Mouse (Mus musculus): Measurements from ENCODE around the gene Krt13.
A peak's percentile ranks its signal among the peaks of the same experiment; 100 is the strongest.

The Krt13 gene

DNA sequence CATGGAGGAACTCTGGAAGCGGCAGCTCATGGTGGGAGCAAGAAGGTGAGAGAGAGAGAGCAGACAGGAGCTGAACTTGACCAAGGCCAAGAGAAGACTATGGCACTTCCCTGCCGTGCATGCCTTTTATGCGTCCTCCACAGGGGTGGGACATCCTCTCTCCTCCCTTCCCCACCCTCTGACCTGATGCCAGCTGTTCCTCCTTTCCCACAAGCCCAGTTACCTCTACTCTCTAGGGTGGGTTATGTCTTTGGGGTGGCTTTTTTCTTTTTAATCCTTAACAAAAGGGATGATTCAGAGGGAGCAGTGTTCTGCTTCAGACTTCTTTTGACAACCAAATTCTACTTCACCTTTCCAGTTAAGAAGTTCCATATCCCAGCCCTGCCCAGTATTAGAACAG lies at the start of gene Krt13:
Gene Krt13, minus strand, starts transcription at position 101 of the 400 bp plus-strand sequence.
- DNase-seq, result no peak

DNA sequence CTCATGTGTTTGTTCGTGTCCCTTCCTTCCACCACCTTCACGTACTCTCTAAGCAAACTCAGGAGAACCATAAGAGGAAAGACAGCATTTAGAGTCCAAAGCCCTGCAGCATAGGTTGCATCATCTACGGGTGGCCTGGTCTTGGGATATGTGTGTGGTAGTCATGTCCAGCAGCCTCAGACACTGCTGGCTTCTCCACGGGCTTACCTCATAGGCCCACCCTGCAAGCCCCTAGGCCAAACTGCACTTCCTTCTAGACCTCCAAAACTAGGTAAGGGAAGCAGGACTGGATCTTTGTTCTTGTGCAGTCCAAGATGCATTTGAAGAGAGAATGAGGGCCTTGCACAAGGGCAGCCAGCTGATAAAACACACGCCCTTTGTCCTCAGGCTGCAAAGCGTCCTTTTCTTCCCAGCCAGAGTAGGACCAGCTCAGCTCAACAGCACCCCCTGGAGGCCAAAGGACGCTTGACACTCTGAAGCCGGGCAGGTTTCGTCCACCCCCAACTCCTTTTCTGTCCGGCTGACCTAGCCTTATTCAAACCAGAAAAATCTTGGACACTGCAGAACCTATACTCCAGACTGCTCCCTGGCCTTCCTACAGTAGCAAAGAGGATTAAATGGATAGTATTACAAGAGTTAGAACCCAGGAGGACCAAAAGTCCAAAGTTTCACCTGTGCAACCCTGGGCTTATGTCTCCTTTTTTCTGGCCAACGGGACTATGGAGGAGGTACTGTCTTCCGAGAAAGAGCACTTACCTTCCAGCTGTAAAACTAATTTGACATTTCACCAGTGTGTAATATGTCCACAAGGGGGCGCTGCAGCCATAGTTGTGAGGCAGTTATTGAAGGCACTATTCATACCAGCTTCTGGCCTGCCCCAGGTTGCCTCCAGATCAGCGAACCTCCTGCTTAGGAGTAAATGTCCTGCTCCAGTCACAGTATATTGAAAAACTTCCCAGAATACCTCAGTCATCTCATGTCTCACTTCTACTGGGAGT lies 47.7 kb upstream of the Krt13 start:
- DNase-seq, result peak; percentile 89

DNA sequence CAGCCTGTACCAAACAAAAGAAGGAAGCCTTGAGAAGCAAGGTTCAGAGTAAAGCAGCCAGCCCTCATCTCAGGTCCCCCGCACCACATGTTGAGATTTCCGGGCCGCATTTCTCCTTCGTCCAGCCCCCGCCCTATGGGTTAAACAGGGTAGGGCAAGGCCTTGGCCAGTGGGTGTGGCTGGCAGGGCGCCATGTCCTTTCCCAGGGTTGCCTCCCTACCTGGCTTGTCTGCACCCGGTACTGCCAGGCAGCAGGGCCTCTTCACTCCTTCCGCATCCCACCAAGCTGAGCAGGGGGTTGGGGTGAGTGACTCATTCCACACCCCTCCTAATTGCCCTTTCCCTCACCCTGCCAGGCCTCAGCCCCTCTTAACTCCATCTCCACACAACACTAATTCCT lies 46.7 kb upstream of the Krt13 start:
- DNase-seq, result no peak

DNA sequence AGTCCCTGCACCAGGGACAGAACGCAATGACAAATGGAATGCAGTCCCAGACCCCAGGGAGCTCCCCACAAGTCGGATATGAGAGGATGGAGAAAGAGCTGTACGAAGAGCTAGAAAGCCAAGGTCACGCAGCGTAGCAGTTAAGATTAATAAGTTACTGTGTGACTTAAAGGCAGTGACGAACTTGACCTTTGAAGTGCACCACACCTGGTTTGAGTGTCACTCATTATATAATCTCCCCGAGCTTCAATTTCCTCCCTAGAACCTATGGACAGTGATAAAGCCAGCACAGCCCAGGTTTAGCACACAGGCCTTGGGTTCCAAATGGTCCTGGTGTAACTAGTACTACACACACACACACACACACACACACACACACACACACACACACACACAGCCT lies 43.0 kb upstream of the Krt13 start:
- no peak for DNase-seq

DNA sequence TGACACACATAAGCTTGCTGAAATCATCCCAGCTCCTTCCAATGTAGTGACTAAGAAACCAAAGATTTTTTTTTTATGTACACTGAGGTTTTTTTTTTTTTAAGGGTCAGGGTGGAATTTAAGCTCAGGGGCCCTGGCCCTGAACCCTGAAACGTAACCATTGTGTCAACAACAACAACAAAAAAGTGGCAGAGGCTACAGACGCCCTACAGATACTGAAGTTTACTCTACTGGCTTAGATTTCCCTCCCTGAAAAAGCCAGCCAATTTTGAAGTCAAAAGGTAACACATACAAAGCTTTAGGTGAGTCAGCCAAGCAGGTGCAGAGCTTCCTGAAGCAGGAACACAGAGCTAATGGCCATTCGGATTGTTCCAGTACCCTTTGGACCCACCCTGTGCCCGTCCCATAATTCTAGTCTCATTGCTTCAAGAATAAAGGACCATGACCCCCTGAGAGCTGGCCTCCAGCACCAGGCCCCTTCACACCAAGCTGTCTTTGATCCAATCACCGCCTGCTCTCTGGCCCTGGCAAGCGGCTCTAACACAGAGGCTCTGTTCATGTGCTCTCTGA lies 36.6 kb upstream of the Krt13 start:
- no peak for DNase-seq

DNA sequence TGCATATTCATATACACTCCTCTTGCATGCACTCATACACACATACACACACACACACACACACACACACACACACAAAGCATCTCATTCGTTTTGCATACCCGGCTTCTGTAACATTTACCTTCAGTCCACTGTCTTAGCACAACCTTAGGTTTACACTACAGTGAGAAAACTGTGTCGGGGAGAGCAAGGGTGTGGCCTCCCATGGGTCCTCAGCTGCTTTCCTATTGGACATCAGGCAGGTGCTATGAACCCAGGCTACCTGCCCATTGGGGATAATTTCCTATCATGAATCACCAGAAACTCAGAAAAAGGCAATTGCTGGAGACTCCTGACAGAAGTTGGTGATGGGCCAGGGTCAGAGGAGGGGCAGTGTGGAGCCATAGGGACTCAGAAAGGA lies 36.0 kb upstream of the Krt13 start:
- no peak for DNase-seq

DNA sequence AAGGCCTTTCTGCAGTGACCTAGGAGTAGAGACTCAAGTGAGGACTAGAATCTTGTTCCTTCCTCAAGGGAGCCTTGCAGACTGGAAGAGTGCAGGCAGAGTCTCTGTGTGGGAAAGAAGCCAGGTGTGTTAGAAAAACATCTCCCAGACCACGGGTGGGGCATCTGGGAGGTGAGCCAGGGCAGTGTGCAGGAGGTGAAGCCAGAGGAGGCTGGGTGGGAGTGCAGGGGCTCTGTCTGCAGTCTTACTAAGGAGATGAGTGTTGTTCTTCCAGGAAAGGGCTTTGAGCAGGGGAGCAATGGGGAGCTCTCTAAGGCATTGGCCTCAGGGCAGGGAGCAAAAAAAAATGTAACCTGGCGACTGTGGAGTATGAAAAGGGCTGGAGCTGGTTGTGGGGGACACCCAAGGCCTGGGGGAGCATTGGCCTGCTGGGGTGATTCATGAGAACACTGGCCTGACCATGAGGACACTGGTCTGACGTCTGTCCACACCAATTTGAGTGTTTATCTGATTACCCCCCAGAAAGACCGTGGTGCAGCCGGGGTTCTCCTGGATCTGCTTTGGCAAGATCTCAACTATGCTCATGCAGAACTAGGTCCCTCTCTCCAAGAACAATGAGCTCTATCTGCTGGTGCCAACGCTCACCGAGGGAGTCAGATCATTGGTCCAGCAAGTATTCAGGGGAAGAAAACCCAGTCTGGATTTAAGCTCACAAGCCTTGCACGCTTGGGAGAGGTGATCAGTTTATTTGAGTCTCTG lies 34.3 kb upstream of the Krt13 start:
- no peak for DNase-seq

DNA sequence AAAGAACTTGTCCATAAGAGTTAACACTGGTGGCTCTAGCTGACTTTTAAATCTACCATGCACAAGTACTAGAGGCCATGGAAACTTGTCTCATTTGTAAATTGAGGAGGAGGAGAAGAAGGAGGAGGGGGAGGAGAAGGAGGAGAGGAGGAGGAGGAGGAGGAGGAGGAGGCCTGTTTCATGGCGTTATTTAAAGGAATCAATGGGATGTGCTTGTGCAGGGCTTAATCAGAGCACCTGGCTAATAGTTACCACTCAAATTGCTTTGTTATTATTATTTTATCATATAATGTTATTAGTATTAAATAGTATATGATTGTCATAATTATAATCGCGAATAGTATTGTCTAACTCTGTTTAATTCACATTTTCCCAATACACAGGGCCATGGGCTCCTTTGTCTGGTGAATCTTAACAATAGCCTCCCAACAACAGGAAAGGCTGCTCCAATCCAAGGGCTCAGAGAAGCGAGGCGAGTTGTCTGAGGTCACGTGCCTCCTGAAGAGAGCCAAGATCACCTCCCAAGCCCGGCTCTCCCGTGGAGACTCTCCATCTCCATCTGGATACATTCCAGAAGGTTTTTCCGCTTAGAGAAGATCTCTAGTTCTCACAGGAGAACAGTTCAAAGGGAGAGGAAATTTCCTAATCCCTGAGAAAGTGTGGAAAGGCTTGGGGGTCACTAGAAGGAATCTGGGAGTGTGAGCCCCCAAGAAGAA lies 27.4 kb upstream of the Krt13 start, which contains the start of gene Krt19:
Gene Krt19, minus strand, starts transcription at position 51 of the 716 bp plus-strand sequence.
- DNase-seq, result no peak

DNA sequence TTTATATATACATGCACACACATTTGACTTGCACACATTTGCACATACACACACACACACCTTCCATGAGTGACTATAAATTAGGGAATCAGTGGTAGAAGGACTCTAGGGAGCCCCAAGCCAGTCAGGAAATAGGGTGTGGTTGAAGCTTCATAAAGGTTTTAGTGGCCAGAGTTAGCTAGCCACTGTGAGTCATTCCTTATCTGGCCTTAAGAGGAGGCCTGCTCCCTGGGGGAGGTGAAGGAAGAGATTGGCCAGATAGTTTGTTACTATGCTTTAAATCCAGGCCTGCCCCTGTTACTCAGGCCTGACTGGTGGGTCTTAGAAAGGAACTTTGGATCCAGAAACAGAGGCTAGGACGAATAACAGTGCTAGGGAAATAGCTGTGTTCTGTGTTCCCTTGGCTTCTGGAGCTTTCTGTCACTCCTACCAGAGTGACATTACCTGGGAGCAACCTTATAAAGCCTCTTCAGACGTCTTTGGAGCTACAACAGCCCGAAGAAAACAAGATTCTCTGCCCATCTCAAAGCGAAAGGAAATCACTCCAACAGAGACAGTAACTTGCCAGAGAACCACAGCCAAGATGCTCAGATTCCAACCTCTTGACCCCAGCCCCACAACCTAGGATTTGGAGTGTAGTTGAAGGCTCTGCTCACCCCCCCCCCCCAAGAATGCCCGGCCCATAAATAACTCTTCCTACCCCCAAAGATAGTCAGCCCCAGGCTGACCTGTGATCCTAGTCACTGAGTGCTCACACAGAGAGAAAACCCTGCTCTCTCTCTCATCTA lies 26.4 kb upstream of the Krt13 start:
- DNase-seq, result no peak

DNA sequence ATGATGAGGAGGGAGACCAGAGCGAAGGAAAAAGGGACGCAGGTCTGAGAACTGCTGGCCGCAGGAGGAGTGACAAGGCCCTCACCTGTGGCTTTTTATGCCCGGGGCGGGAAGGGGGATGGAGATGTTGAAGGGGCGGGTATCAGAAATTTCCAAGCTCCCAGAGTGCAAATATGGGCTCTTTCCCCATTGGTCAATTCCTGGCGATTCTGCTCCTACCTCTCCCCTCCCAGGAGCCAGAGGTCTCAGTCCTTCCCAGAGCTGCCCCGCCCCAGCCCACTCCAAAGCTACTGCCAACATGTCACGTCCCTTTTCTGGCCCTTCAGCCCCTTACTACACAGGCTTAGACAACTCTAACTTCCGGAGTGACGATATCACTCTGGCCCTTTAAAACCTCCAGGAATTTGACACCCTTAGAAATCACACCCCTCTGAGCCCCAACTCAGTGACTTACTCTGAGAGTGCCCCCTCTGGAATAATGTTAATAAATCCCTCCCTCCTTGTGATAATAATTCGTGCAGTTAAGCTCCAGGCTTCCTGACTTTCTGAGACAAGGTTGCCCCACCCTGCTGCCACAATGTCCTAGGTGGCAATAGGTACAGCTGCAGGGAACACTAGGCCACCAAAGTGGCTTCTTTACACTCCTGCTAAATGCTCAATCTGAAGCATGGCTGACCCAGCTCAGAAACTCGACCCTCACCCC lies 24.6 kb upstream of the Krt13 start:
- no peak for DNase-seq

DNA sequence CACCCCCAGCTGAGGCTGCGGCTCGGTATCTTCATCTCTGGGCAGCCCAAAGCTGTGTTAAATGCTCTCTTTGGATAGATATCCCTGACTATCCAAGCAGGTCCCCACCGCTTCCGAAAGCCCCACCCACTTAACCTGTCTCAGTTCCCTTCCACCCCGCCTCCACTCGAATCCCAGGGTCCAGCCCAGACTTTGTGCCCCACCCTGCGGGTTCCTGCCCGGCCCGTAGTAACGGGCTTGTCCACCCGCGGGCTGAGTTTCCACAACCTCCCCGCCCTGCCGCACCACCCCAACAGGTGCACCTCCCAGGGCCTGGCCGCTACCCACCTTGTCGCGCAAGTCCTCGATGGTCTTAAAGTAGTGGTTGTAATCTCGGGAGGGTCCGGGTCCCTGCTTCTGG lies 23.7 kb upstream of the Krt13 start:
- DNase-seq, result no peak

DNA sequence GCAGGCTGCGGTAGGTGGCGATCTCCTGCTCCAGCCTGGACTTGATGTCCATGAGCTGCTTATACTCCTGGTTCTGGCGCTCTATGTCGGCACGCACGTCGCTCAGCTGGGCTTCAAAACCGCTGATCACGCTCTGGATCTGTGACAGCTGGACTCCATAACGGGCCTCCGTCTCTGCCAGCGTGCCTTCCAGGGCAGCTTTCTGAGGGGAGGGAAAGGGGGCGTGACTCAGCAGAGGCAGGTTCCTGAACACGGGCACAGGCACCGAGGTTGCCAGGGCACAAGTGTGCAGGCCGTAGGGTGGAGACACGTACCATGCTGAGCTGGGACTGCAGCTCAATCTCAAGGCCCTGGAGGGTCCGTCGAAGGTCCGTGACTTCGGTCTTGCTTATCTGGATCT lies 19.6 kb upstream of the Krt13 start:
- DNase-seq, result no peak

DNA sequence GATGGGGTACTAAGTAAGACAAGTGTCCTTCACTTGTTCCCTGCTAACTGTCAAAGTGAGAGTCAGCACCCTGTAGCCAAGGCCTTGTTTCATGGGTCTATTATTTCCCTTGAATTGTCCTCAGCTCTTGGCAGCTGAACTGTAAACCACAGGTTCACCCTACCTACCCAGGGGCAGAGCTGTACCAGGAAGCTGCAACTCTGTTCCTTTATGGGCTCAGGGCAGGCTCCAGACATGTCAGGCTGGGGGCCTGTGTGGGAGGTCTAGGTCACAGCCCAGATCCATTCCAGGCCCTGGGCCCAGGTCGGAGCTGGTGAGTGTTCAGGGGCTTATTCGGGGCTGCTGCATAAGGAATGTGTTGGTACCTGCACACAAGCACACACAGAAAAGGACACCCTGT lies 18.0 kb upstream of the Krt13 start:
- DNase-seq, result peak; percentile 10

DNA sequence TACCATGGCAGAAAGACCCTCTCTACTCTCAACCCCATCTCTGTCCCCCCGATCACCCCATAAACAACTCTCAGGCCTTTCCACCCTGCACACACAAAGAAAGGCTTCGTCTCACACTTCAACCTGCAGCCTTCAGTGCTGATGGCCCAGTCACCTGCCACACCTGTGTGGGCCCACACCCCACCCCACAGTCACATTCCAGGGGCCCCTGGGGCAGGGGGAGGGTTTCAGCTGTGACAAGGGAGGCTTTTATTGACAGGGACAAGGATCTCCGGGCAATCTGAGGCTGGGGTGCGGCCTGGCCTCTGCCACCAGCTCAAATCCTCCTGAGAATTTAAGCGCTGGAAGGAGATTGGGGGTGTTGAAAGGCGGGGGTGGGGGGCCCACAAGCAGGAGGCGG lies 17.4 kb upstream of the Krt13 start:
- DNase-seq, result no peak

DNA sequence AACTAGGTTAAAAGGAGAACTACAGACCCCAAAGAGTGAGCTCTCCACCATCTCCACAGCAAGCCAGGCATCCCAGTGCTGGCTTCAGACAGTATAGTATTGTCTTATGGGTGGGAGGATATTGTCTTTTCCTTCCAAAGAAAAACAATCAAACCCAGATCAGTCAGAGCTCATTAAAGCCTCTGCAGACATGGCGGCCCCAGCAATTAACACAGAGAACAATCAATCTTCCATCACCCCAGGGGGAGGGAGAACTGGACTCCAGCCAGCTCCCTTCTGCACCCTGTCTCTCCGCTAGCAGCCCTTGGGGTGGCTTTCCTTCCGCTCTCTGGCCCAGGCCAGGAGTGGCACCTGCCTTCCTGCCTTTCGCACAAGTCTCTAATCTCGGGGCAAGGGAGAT lies 16.3 kb upstream of the Krt13 start:
- DNase-seq, result peak; percentile 95

DNA sequence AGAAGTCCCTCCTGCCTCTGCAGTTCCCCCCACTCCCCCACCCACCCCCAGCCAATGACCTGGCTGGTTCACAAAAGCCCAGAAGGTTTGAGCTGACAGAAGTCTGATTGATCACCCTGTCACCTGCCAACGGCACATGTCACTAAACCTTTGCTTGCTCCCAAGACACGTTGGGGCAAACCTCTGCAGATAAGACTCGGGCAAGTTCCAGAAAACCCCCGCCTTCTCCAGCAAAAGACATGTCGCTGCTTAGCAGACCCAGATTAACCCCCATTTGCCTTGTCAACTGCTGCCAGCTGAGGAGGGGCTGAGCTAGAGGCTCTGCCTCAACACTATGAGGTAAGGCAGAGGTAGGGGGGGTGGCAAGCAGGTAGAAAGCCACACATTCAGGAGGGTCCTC lies 15.2 kb upstream of the Krt13 start:
- DNase-seq, result peak; percentile 26

DNA sequence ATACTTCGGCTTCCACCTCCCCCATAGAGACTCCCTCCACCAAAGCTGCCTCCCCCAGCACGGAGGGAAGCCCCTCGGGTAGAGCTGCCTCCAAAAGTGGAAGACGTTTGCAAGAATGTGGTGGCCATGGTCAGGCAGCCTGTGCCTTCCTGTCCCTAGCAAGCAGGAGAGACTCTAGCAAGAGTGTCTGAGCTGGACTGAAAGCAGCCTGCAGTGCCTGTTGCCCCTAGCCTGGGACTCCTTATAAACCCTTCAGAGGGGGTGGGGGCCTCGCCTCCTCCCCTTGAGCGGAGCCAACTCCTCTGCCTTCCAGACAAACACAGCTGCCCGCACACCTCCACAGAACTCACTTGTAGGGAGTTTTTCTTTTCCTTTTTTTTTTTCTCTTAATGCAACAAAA lies 14.4 kb upstream of the Krt13 start, which contains the start of gene Krt15:
Gene Krt15, minus strand, starts transcription at position 198 of the 400 bp plus-strand sequence.
- DNase-seq, result no peak

DNA sequence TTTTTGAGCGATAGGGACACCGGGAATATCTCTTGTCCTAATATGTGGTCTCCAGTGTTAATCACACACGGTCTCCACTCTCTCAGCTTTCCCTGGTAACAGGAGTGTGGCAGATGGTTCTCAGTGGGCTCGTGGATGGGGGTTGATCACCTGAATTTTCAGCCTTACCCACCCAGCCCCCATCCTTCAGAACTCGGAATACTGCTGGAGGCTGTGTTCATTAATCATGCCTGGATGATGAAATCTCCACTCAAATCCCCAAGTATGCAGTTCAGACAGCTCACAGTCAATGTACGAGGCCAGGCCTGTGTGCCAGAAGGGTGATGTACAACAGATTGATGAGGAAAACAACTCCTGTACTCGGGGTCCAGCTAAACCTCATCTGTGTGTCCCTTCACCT lies 3.5 kb upstream of the Krt13 start:
- no peak for DNase-seq

DNA sequence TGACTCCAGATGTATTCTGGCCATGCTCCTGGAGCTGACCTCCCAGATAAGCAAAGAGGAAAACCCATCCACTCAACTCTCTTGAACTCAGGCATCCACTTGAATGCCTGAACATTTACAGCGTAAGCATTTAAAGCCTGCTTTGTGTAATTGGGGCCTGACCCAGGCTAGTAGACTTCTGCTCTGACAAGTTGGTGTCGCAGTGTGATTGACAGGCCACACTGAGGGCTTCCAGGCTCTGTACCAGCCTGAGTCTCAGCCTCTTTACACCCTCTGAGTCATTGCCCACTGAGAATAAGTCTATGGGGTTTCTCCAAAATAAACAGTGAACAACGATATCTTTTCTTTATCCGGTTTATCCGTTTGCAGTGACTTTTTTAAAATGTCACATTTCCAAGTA lies 1.0 kb downstream of the Krt13 start:
- DNase-seq, result no peak

DNA sequence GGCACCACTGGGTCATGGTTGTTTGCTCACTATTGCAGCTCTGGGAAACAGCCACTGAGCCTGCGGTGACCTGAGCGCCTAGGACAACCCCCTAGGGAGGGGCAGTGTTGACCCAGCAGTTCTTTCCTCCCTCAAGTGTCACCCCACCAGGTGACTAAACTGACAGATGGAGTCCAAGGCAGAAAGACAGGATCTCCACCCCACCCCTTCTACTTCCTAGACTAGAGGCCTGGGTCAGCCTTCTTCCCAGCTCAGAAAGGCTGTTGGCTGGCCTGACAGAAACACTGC lies 7.7 kb downstream of the Krt13 start:
- DNase-seq, result no peak

DNA sequence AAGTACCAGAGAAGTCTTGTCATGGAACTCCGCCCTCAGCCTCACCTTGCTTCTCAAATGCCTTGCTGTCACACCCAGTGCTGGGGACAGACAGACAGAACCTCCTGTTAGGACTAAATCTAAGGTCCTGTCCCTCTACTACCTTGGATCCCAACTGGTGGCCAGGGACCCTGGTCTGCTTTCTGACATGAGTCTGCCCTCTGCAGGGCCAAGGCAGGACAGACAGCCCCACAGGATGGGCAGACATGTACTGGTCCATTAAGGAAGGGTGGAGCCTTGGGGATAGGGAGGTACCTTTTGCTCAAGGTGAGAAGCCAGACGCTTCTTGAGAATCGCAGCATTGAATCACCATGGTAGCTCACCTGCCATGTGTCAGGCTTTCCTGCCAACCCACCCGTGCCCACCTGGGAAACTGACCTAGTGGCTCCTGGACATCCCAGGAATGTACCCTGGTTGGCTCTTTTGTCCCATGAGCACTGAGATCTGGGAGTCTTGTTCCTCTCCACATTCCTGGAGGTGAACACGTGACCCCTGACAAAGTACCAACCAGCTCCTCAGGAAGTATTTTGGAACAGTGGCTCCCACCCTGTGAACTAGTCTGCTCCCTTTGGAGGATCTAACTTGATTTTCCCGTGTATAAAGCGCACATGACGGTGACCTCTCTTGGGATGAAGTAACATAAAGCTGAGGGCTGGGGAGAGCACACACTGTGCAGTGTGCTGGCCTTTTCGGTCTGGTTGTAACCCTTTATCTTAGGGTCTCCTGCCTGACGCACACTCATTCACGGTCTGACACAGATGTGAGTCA lies 8.2 kb downstream of the Krt13 start:
- no peak for DNase-seq

Measured in retina, postnatal 1 day (tissue).